Mouse (Mus musculus) heart, embryonic 15.5 days (tissue): ENCODE data around the gene Klhdc8b. TPM values are rescaled to one million over a fixed set of nuclear protein-coding genes. Genes with fewer than 3 reads are reported as not detected.

Experiments
- ATAC-seq: fragments of 200-750 bp; cut with Nextera tagmentation; replicated peaks from 2 replicates; pipeline ENCODE4 v1.8.0; 2017; ENCODE audit warnings: low read depth, moderate TSS enrichment; ENCODE audit not compliant: insufficient number of reproducible peaks, insufficient read depth, low FRiP score
- H3K27ac ChIP-seq: fragments of 300-500 bp; sonication (generic); 2 replicates; pipeline ENCODE4 v1.5.1; 2015; ENCODE audit warnings: mild to moderate bottlenecking, inconsistent platforms
- H3K27me3 ChIP-seq: fragments of 300-500 bp; sonication (generic); 2 replicates; pipeline ENCODE4 v1.6.1; 2015; ENCODE audit warnings: inconsistent platforms
- H3K36me3 ChIP-seq: fragments of 300-500 bp; sonication (generic); 2 replicates; pipeline ENCODE4 v1.6.1; 2015; ENCODE audit warnings: mild to moderate bottlenecking, inconsistent platforms
- H3K4me1 ChIP-seq: fragments of 300-500 bp; sonication (generic); replicated peaks from 2 replicates; pipeline ENCODE4 v1.6.1; 2015; ENCODE audit warnings: inconsistent platforms
- H3K4me2 ChIP-seq: fragments of 300-500 bp; sonication (generic); 2 replicates; pipeline ENCODE4 v1.6.1; 2015; ENCODE audit warnings: inconsistent platforms, mild to moderate bottlenecking, moderate library complexity
- H3K4me3 ChIP-seq: fragments of 300-500 bp; sonication (generic); 2 replicates; pipeline ENCODE4 v1.5.1; 2015; ENCODE audit warnings: mild to moderate bottlenecking, inconsistent platforms
- H3K9ac ChIP-seq: fragments of 300-500 bp; sonication (generic); 2 replicates; pipeline ENCODE4 v1.6.1; 2015; ENCODE audit warnings: mild to moderate bottlenecking, inconsistent platforms
- H3K9me3 ChIP-seq: fragments of 300-500 bp; sonication (generic); replicated peaks from 2 replicates; pipeline ENCODE4 v1.6.1; 2016; ENCODE audit warnings: inconsistent platforms
- WGBS: fragments of 180-500 bp; shearing (Covaris S2); methylation state at CpG from one replicate; pipeline ENCODE4 v1.1.7; 2015; ENCODE audit warnings: mixed read lengths; 5-methylcytosine and 5-hydroxymethylcytosine counted together
- polyA plus RNA-seq: library from polyadenylated mRNA; unstranded; fragments of >200 nt; fragmentation: Nextera tagmentation; extraction: Ambion mirVana; gene quantifications from 2 replicates; pipeline ENCODE4 v1.2.1, GENCODE M21; 2015

Klhdc8b gene
- polyA plus RNA-seq, 1 experiment from 2014 or later = 95.7 TPM

- Histone ChIP-seq H3K27ac (no peak overlapping the region), H3K9me3 (no peaks in the 10 kb centered on the region), H3K4me2 (no peak overlapping the region), H3K9ac (no peak overlapping the region), H3K27me3 (no peaks in the 10 kb centered on the region), H3K4me1 (peaks cover 9% of the 10 kb centered on the region), H3K36me3 (no peaks in the 10 kb centered on the region), H3K4me3 (no peak overlapping the region)
- 81% methylated on average over 4 of the region's 4 CpGs for WGBS
- no peak for ATAC-seq
Observed at GRCm38 (mm10) chr9:108403081-108403480, 58.3 kb downstream of the Klhdc8b start.

DNA sequence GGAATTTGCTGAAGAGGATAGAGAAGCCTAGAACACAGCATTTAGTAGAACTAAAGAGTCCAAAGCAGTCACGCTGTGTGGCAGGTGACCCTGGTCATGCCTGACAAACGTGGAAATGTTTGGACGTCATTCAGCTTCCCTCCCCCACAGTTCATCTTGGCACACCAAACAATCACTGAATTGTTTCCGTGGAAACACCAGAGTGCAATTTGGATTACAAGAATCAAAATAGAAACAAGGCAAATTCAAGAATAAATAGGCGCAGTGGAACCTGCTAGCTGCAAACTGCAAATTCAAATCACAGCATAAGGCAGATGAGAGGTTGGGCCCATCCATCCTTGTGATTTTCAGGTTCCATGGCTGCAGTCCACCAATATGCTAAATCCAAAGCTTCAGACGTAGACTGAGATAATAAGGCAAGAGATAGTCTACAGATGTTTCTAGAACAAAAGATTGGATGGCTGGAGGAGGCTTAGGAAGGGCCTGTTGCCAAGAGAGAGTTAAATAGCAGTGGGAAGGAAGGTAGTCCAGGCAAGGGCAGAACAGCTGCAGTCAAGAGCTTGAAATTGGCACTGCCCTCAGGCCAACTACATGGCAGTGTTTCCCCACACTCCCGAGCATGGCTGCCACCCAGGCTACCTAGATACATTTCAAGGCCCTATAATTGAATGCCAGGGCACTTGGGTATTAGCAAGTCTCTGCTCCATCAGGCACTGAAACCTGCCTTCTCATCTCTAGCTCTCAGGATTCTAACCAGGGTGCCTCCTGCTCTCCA lies 60.0 kb downstream of the Klhdc8b start:
- WGBS = 60% methylated on average over 7 of the region's 7 CpGs
- H3K9me3 ChIP-seq = no peaks in the 10 kb centered on the region
- no peaks in the 10 kb centered on the region for H3K27me3 ChIP-seq
- no peak overlapping the region for H3K27ac ChIP-seq
- H3K9ac ChIP-seq = no peak overlapping the region
- H3K36me3 ChIP-seq = no peaks in the 10 kb centered on the region
- no peak overlapping the region for H3K4me2 ChIP-seq
- no peak for ATAC-seq
- H3K4me3 ChIP-seq = no peak overlapping the region
- H3K4me1 ChIP-seq = peaks cover 9% of the 10 kb centered on the region

DNA sequence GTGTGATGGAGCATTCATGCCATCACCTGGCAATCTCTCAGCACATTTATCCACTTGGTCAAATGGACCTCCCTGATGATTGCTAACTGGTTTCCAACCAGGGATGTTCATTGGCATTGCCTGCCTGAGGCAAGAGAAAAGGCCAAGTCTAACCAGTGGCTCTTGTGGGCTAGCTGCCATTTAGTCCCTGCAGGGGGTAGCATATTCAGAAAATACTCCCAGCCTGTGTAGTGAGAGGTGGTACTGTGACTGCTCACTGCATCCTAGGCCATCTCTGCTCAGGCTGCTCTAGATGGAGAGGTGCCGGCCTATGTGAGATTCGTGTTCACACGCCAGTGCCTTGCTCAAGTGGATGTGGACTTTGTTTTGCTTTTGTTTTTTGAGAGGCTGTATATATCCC lies 63.1 kb downstream of the Klhdc8b start:
- no peak overlapping the region for H3K4me3 ChIP-seq
- no peak overlapping the region for H3K9ac ChIP-seq
- no peaks in the 10 kb centered on the region for H3K9me3 ChIP-seq
- no peak for ATAC-seq
- no peak overlapping the region for H3K4me2 ChIP-seq
- H3K36me3 ChIP-seq = peaks cover 10% of the 10 kb centered on the region
- no peak overlapping the region for H3K27ac ChIP-seq
- H3K4me1 ChIP-seq = peaks cover 9% of the 10 kb centered on the region
- 86% methylated on average over 3 of the region's 3 CpGs for WGBS
- H3K27me3 ChIP-seq = no peaks in the 10 kb centered on the region

Other genes starting within 250 kb of the Klhdc8b start
- 128 and 143 TPM in 2 replicates for gene Dag1, start 197.6 kb downstream of the Klhdc8b start, polyA plus RNA-seq
- 23.9 and 29.0 TPM in 2 replicates for gene Nicn1, start 171.2 kb downstream of the Klhdc8b start, polyA plus RNA-seq
- 8.2 and 9.1 TPM in 2 replicates for gene Amt, start 164.7 kb downstream of the Klhdc8b start, polyA plus RNA-seq
- 356 and 369 TPM in 2 replicates for gene Rhoa, start 155.5 kb downstream of the Klhdc8b start, polyA plus RNA-seq
- 31.6 and 34.9 TPM in 2 replicates for gene Tcta, start 155.4 kb downstream of the Klhdc8b start, polyA plus RNA-seq
- 746 and 792 TPM in 2 replicates for gene Gpx1, start 122.7 kb downstream of the Klhdc8b start, polyA plus RNA-seq
- gene Usp4, start 113.7 kb downstream of the Klhdc8b start, polyA plus RNA-seq = 68.3 and 88.0 TPM in 2 replicates
- gene 1700102P08Rik, start 68.8 kb downstream of the Klhdc8b start, polyA plus RNA-seq = 0.38 and 0.53 TPM in 2 replicates
- 0.84 and 1.1 TPM in 2 replicates for gene Ccdc36, start 33.1 kb downstream of the Klhdc8b start, polyA plus RNA-seq
- not detected in 2 replicates for gene BC048562, start 25.1 kb downstream of the Klhdc8b start, polyA plus RNA-seq
- 32.2 and 42.1 TPM in 2 replicates for gene Ccdc71, start 1.1 kb downstream of the Klhdc8b start, polyA plus RNA-seq
- 55.5 and 64.2 TPM in 2 replicates for gene Lamb2, start 18.2 kb upstream of the Klhdc8b start, polyA plus RNA-seq
- 51.5 and 68.5 TPM in 2 replicates for gene Usp19, start 29.0 kb upstream of the Klhdc8b start, polyA plus RNA-seq
- 49.4 and 67.5 TPM in 2 replicates for gene Qars, start 46.1 kb upstream of the Klhdc8b start, polyA plus RNA-seq
- gene Qrich1, start 55.2 kb upstream of the Klhdc8b start, polyA plus RNA-seq = 75.1 and 84.6 TPM in 2 replicates
- 81.6 and 97.3 TPM in 2 replicates for gene Impdh2, start 98.7 kb upstream of the Klhdc8b start, polyA plus RNA-seq
- 52.6 and 55.4 TPM in 2 replicates for gene Ndufaf3, start 105.9 kb upstream of the Klhdc8b start, polyA plus RNA-seq
- 66.8 and 103 TPM in 2 replicates for gene Dalrd3, start 108.3 kb upstream of the Klhdc8b start, polyA plus RNA-seq
- gene Wdr6, start 117.2 kb upstream of the Klhdc8b start, polyA plus RNA-seq = 42.5 and 68.5 TPM in 2 replicates
- 18.6 and 20.9 TPM in 2 replicates for gene P4htm, start 136.1 kb upstream of the Klhdc8b start, polyA plus RNA-seq
- 38.3 and 47.1 TPM in 2 replicates for gene Arih2, start 187.8 kb upstream of the Klhdc8b start, polyA plus RNA-seq
- 73.4 and 74.6 TPM in 2 replicates for gene Slc25a20, start 200.5 kb upstream of the Klhdc8b start, polyA plus RNA-seq
- gene Prkar2a, start 227.7 kb upstream of the Klhdc8b start, polyA plus RNA-seq = 25.7 and 26.8 TPM in 2 replicates